Mouse (Mus musculus) megakaryocyte, embryonic 14.5 days (primary cell): ENCODE measurements around the gene Ak6. TPM values are rescaled to one million over a fixed set of nuclear protein-coding genes. Genes with fewer than 3 reads are reported as not detected.

Source experiments
- H3K27me3 ChIP-seq: replicated peaks from 2 replicates; pipeline ENCODE3; 2012; ENCODE audit warnings: inconsistent platforms
- H3K36me3 ChIP-seq: replicated peaks from 2 replicates; pipeline ENCODE3; 2012; ENCODE audit warnings: low read length, inconsistent platforms, mixed read lengths
- H3K4me1 ChIP-seq: 2 replicates; pipeline ENCODE4 v1.6.1; 2012; ENCODE audit warnings: inconsistent platforms
- H3K4me3 ChIP-seq: replicated peaks from 2 replicates; pipeline ENCODE3; 2012; ENCODE audit warnings: moderate library complexity, mild to moderate bottlenecking, inconsistent platforms
- H3K9me3 ChIP-seq: 2 replicates; pipeline ENCODE4 v1.6.1; 2012; ENCODE audit warnings: inconsistent platforms
- FLI1 ChIP-seq: IDR thresholded peaks from 2 replicates; pipeline ENCODE4 v1.6.1; 2012; ENCODE audit warnings: low read length, inconsistent platforms, mixed read lengths
- GATA1 ChIP-seq: IDR thresholded peaks from 3 replicates; pipeline ENCODE4 v1.6.1; 2012; ENCODE audit warnings: mixed read lengths, low read length, inconsistent platforms, borderline replicate concordance
- polyA plus RNA-seq: library from polyadenylated mRNA; stranded (reverse); fragments of >175 nt; gene quantifications from 2 replicates; pipeline ENCODE4 v1.2.3, GENCODE M21; 2012; ENCODE audit warnings: low replicate concordance; ENCODE audit not compliant: insufficient read depth

Ak6 gene
- polyA plus RNA-seq, 1 experiment, result 21.1 TPM

DNA sequence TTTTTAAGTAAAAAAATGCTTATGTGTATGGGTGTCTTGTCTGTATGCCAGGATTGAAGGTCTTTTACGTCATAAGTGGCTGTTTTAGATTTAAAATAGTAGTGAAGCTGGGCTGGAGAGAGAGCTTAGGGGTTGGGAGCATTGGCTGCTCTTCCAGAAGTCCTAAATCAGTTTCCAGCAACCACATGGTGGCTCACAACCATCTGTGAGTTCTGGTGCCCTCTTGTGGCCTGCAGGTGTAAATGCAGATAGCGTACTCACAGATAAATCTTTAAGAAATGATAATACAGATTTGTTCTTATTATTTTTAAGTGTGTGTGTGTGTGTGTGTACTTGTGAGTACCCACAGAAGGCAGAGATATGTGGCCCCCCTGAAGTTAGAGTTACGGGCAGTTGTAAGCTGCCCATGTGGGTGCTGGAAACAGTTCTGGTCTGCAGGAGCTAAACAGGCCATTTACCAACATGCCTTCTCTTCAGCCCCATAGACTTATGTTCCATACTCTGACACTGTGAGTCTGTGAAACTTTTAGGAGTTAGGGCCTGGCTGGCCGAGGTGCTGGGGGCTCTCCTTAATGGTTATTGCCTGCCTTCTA, 9.2 kb downstream of the Ak6 start:
- TF ChIP-seq GATA1 (no peak), FLI1 (no peak)
- H3K27me3 ChIP-seq, result no peaks in the 10 kb centered on the region
- peaks cover 44% of the 10 kb centered on the region for H3K36me3 ChIP-seq
- peaks cover 5% of the 10 kb centered on the region for H3K4me1 ChIP-seq
- H3K4me3 ChIP-seq, result no peak overlapping the region
- no peaks in the 10 kb centered on the region for H3K9me3 ChIP-seq

DNA sequence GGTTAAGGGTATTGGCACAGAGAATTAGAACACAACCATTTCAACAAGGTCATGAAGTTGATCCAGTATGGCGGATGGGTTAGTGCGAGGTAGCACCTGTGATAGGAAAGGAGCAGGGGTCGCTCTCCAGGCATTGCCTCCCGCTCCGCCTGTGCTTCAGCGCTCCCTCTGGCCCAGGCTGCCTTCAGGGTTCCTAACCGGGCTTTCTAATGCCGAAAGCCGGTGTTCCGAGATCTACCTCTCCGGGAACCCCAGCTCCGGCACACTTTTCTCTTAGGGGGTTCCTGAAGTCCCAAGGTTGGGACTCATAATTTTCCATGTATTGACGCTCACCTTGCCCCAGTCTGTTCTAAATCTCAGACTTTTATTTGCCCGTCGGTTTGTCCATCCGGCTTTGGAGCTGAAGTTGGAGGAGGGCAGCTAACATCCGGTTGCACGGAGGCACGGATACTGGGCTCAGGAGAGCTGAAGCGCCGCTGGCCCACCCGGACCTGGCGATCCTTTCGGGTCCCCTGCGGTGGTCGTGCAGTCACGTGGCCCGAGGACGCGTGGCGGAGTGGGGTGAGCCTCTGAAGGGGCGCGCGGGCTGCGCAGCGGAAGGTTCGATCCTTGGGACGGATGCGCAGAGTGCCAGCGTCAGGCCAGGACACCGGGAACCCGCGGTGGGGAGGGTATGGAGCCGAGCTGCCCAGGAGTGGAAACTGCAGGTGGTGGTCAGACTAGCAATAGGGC, 18.7 kb downstream of the Ak6 start, which contains the start of gene Ccdc125:
TSS of gene Ccdc125 (plus strand) at position 427 of the 732 bp plus-strand sequence.
- H3K4me3 ChIP-seq, result peak within 1 kb of the TSS; percentile 95

DNA sequence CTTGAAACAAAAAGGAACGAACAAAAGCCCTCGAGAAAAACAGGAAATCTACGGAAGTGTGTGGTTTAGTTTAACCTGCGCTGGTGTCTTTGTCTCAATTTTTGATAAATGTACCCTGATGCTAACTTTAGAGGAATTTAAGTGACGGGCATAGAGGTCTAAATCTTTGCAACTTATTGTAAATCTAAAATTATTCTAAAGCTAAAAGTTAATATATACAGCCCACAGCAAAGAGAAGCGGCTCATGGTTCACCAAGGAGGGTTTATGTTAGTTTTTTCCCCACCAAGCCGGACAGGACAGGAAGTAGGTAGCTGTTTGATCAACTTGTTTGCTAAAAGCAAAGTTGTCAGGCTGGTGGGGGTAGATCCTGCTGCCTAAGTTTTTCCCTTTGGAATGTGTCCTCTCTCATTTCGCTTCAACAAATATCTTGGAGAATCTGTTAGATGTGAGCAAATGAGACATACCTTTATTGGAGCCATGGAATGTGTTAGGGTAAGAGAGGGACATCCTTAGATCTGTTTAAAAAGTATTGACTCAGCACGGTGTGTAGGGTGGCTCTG, 19.5 kb downstream of the Ak6 start:
- H3K36me3 ChIP-seq, result peaks cover 23% of the 10 kb centered on the region
- H3K4me1 ChIP-seq, result peaks cover 18% of the 10 kb centered on the region
- peaks cover 5% of the 10 kb centered on the region for H3K27me3 ChIP-seq
- H3K4me3 ChIP-seq, result peak overlapping the region; percentile 95
- peaks cover 4% of the 10 kb centered on the region; the same call in 1 of the 2 replicates for H3K9me3 ChIP-seq
- TF ChIP-seq FLI1 (no peak), GATA1 (no peak)

More for the DNA sequence above, 18.7 kb downstream of the Ak6 start, which contains the start of gene Ccdc125:
- Histone ChIP-seq H3K36me3 (peaks cover 26% of the 10 kb centered on the region), H3K27me3 (peaks cover 5% of the 10 kb centered on the region), H3K4me1 (peaks cover 18% of the 10 kb centered on the region), H3K9me3 (peaks cover 4% of the 10 kb centered on the region; the same call in 1 of the 2 replicates)
- TF ChIP-seq FLI1 (no peak), GATA1 (no peak)

DNA sequence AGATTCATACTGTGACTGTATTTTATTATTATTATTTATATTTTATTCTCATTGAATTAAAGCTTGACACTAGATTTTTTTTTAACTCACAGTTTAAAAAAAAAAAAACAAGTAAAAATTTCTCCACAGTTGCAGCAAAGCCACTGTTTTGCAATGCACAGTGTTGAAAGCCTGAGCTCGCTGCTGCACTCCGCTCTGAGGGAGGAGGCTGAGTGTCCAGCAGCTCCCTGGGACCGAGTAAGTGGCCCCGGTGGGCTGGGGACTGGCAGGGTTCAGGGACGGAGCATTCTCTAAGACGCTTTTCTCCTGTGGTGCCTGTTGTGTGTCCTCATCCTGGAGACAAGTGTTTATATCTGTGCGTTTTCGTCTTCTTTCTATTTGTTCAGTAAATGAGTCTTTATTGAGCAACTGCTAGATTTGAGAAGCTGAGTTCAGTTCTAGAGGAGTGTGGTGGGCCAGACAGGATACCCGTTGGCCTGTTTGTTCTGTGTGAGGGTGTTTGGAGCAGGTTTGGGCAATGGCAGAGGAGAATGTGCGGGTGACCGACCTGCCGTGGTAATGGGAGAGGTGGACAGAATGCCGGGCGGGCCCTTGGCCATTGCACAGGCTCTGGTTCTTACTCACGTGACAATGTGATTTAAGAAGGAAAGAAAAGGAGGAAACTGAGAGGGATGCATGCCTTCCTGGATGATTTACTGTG, 25.3 kb downstream of the Ak6 start:
- Histone ChIP-seq H3K36me3 (peaks cover 4% of the 10 kb centered on the region), H3K4me3 (peak overlapping the region; percentile 62), H3K9me3 (peaks cover 4% of the 10 kb centered on the region; the same call in 1 of the 2 replicates), H3K27me3 (no peaks in the 10 kb centered on the region), H3K4me1 (peaks cover 12% of the 10 kb centered on the region)
- TF ChIP-seq FLI1, result no peak
- no peak for TF ChIP-seq GATA1

DNA sequence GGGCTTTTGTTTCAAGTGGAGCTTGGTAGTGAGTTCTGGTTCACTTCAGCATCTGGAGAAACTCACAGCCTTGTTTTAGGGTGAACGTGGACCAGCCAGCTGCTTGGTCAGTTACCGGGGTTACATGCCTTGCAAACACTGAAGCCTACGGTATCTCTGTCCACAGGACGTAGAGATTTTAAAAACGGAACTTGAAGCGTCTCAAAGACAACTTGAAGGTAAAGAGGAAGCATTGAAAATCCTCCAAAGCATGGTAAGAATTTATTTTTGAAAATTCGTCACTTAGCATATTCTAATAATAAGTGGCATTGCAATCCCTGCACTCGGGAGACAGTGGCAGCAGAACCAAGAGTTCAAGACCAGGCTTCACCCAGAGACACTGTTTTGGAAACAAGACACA, 30.8 kb downstream of the Ak6 start:
- TF ChIP-seq GATA1 (no peak), FLI1 (no peak)
- Histone ChIP-seq H3K4me1 (peaks cover 8% of the 10 kb centered on the region), H3K27me3 (no peaks in the 10 kb centered on the region), H3K4me3 (no peak overlapping the region), H3K9me3 (no peaks in the 10 kb centered on the region), H3K36me3 (no peaks in the 10 kb centered on the region)

DNA sequence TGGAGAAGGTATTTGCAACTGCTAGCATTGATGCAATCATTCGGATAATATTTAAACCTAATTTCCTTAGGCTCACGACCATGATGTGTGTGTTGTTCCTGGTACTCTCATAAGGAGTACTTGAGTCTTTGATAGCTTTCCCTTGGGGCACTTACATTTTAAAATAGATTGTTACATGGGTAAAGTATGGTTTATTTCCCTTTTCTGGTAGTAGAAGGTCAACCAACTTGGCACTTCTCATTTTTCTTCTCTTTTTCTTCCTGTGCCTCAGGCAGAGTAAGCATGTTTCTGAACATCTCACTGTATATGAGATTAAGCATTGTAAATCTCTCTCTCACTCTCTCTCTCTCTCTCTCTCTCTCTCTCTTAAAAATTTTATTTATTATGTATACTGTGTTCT, 32.1 kb downstream of the Ak6 start:
- H3K27me3 ChIP-seq, result no peaks in the 10 kb centered on the region
- no peaks in the 10 kb centered on the region for H3K9me3 ChIP-seq
- TF ChIP-seq FLI1 (no peak), GATA1 (no peak)

DNA sequence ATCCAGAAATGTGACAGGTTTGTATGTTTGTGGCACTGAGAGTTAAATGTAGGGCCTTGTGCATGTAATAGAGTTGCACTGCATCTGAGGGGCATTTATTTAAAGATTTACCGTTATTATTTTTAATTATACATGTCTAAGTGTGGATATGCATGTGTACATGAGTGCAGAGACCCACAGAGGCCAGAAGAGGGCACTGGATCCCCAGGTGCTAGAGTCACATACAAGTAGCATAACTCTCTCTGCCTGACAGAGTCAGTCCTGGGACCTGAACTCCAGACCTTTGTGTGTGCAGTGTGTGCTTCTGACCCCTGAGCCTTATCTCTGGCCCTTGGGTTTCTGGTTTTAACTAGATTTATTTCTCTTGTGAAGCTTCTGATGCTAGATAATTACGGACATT, 33.6 kb downstream of the Ak6 start:
- H3K27me3 ChIP-seq, result no peaks in the 10 kb centered on the region
- H3K4me1 ChIP-seq, result no peaks in the 10 kb centered on the region
- H3K9me3 ChIP-seq, result no peaks in the 10 kb centered on the region
- H3K36me3 ChIP-seq, result no peaks in the 10 kb centered on the region
- H3K4me3 ChIP-seq, result no peak overlapping the region
- TF ChIP-seq GATA1 (no peak), FLI1 (no peak)

More for the DNA sequence above, 32.1 kb downstream of the Ak6 start:
- Histone ChIP-seq H3K4me3 (no peak overlapping the region), H3K4me1 (no peaks in the 10 kb centered on the region), H3K36me3 (no peaks in the 10 kb centered on the region)

DNA sequence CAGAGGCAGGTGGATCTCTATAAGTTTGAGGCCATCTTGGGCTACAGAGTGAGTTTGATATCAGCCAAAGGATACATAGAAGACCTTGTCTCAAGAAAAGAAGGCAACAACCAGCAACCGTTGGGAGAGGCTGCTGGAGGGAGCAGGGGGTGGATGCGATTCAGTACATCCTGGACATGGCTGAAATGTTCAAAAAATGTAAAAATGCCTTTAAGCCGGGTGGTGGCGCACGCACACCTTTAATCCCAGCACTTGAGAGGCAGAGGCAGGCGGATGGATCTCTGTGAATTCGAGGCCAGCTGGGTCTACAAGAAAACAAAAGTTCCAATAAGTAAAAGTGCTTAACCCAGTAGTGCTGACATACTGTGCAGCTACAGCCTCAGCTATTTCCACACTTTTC, 36.7 kb downstream of the Ak6 start:
- Histone ChIP-seq H3K4me3 (no peak overlapping the region), H3K9me3 (no peaks in the 10 kb centered on the region), H3K27me3 (no peaks in the 10 kb centered on the region), H3K36me3 (peaks cover 5% of the 10 kb centered on the region), H3K4me1 (no peaks in the 10 kb centered on the region)
- TF ChIP-seq FLI1 (no peak), GATA1 (no peak)

DNA sequence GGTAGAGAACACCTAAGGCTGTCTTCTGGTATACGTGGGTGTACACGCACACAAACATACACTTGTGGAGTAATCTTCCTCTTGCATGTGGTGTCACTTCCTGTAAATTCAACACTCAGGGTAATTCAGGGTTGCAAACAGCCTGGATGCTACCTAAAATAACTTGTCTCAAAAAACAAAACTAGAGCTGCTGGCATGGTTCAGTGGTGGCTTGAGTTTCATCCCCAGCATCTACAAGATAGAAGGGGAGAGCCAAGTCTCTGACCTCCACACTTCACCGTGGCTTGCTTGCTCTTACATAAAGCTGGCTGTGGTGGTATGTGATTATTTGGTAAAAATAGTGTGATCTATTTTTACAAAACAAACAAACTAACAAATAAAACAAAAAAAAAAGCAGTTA, 46.8 kb downstream of the Ak6 start:
- Histone ChIP-seq H3K27me3 (no peaks in the 10 kb centered on the region), H3K4me1 (peaks cover 28% of the 10 kb centered on the region), H3K4me3 (no peak overlapping the region), H3K9me3 (no peaks in the 10 kb centered on the region), H3K36me3 (peaks cover 85% of the 10 kb centered on the region)
- no peak for TF ChIP-seq GATA1
- TF ChIP-seq FLI1, result no peak
